Mouse (Mus musculus): ENCODE results near the gene Anapc15.

Gene Anapc15

DNA sequence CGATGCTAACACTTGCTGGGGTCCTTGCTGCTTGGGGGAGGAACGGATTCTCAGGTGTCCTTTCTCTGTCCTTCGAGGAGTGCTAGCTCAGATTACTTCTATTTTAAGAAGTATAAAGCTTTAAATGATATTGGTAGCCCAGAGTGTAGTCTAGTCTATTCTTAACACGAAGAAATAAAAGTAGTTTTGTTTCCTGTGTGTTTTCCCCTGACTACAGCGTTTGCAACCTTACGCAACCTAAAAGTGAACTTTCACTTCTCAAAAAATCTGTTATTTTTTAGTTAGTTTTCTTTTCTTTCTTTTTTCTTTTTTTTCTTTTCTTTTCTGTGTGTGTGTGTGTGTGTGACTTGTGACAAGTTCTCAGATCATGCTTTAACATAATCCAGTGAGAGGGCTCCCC, 11.8 kb upstream of the Anapc15 start:
- DNase-seq: no peak

DNA sequence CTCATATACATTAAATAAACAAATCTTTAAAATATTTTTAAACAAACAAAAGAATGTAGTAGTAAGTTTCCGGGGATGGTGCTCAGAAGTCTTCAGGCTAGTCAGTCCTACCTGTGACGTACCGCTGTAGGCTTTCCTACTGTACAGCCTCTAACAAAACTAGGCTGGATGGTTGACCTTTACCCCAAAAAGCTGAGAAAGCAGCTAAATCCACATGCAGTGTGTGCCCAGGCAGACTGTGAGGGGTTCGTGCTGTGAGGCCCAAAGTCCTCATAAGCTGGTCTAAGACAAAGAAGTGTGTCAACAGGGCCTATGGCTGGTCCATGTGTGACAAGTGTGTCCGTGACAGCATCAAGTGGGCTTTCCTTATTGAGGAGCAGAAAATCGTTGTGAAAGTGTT, 10.7 kb upstream of the Anapc15 start:
- no peak for DNase-seq

DNA sequence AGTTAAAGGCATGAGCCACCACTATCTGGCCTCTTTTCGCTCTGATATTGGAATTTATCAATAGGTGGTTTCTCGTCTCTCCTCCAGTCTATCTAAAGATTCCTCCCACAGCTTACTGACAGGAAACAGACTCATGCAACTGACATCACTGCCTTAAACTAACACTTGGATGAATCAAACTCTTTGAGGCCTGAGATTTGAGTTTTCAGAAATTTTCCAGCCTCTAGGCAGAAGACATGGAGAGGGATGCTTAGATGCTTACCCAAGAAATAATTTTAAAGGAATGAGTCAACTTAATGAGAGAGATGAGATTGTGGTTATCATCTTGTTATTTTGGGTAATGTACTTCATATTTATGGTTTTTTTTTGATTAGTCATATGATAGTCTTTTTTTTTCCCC, 9.7 kb upstream of the Anapc15 start:
- DNase-seq: no peak

DNA sequence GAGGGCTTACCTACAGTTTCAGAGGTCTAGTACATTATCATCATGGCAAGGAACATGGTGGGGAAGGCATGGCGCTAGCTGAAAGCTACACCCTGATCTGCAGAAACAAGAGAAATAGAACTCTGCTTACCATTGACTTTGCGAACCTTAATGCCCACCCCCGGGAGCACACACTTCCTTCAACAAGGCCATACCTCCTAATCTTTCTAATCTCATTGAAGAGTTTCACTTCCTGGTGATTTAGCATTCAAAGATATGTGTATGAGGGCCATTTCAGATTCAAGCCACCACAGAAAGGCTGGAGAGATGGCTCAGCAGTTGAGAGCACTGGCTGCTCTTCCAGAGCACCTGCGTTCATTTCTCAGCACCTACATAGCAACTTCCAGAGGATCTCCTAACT, 6.4 kb upstream of the Anapc15 start, which contains the start of gene Folr2:
Gene Folr2, minus strand, starts transcription at position 101 of the 400 bp plus-strand sequence.
- DNase-seq: no peak

DNA sequence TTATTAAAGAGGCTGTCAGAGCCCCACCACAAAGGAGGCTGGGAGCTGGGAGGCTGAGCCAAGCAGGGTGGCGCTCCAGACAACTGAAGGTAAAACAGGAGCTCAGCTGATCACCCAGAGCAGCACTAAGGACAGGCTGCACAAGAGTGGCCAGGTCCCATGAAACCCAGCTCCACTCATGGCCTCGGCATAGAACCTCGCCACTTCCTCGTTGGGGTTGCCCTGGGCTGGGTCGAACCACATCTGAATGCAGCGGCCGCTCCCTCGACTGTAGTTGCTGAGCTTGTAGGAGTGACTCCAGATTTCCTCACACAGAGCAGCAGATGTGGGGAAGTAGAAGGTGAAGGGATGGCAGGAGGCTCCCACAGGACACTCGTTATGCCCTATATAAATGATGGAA, 5.2 kb upstream of the Anapc15 start:
- DNase-seq: peak in 1 of 2 experiments; percentile 20

DNA sequence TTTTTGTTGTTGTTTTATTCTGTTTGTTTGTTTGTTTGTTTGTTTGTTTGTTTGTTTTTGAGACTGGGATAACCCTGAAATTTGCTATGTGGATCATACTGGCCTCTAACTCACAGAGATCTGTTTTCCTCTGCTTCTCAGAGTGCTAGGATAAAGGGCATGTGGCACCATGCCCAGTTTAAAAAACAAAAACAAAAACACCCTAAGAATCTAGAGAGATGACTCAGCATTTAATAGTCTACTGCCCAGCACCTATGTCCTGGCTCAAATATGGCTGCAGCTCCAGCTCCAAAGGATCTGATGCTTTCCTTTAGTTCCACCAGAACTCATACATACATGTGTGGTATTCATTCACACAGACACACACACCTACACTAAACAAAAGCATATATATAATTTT, 2.5 kb upstream of the Anapc15 start:
- no peak for DNase-seq

DNA sequence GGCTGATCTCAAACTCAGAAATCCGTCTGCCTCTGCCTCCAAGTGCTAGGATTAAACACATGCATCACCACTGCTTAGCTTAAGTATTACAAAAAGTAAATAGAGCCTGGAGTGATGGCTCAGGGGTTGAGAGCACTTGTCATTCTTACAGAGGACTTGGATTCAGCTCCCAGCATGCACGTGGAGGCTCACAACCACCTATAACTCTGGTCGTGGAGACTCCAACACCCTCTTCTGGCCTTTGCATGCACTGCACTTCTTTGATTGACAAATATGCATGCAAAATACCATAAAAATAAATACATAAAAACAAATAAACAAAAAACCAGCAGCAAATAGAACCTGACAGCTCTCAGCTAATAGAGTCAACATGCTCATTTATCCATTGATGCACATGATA, 1.2 kb upstream of the Anapc15 start:
- no peak for DNase-seq

DNA sequence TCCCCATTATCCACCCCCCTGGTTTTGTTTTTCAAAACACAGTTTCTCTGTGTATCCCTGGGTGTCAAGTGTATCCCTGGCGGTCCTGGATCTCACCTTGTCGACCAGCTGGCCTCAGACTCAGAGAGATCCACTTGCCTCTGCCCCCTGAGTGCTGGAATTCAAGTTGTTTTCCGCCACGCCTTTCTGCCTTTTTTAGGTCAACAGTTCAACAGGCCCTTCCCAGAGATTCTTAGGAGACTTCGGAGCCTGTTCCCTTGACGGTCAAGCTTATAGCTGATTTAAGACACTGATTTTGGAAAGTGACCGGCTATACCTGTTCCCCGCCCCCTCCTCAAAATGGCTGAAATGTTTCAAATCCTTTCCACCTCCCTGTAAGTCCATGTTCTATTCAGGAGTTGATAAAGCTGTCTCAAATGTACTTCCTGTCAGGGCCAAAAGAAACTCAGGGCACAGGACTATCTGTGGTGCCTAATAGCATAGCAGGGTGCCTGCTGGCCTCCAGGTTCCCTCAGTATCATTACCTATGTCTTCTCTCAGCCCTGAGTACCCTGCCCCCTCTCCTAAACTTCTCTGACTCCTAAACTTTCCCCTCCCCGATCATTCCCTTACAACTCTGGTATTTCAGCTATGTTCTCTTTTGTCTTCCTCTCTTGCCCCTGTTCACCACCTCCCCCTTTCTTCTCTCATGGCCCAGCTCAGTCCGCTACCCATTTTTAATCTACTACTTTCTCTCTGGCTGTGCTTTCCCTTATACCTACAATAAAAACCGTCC, 3.2 kb downstream of the Anapc15 start:
- DNase-seq: no peak

DNA sequence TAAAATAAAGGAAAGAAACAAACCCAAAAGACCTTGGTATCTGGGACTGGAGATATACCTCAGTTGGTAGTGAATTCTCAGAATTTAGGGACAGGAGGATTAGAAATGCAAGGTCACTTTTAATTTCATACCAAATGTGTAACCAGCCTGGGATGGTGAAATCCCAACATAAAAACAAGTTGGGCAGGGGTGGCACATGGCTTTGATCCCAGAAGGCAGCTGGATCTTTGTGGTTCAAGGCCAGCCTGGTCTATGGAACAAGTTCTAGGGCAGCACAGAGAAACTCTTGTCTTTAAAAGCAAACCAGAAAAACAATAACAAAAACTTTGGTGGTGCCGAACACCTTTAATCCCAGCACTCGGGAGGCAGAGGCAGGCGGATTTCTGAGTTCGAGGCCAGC, 4.0 kb downstream of the Anapc15 start:
- DNase-seq: no peak

DNA sequence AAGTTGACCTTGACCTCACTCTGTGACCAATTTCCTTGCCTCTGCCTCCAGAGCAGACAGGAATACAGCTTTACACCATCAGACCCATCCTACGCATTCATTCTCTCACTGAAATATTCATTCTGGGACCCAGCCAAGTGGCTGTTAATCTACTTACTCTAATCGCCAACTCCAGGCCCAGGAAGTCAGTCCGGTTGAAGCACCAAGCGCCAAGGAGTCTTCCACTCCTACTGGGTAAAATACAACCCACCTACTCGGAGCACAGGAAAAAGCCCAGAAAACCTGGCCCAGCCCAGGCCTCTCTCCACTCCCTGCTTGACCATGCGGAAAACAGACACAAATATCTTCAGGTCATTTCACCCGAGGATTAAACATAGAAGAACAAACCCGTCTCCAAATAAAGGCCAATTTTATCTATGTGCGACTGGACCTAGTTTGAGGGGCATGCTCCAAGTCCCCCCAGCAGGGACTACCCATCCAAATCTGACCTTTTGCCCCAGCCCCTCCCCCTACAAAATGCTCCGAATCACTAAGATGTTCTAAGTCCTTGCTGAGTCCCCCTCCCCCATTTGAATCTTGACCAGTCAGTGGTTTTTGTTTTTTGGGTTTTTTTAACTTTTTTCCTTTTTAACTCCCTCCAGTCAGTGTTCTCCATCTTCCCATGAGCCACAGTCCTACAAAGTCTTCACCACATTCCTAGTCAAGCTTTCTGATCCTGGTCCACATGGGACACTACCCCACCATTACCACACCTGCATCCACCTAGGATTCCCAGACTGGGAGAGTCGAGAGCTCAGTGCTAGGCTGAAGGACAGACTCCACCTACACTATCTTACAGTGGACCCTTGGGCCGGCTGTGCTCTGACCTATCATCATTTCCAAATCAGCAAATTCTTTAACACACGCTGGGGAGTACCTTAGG, 5.0 kb downstream of the Anapc15 start:
- DNase-seq: peak; percentile 30 to 54

DNA sequence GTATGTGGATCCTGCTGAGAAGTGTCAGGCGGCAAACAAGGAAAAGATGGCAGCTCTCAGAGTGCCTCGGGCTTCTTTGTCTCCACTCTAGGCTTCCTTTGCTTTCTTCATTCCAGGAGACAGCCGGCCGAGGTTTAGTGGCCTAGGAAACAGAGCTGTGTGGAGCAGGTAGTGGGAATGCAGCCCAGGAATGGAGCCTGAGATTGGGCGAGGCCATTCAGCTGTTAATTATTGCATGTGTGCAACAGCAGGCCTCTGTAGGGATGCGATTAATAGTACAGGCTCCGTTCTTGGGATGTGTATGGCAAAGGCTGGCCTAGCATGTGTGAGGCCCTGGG, 5.6 kb downstream of the Anapc15 start:
- peak; percentile 20 to 31 for DNase-seq

DNA sequence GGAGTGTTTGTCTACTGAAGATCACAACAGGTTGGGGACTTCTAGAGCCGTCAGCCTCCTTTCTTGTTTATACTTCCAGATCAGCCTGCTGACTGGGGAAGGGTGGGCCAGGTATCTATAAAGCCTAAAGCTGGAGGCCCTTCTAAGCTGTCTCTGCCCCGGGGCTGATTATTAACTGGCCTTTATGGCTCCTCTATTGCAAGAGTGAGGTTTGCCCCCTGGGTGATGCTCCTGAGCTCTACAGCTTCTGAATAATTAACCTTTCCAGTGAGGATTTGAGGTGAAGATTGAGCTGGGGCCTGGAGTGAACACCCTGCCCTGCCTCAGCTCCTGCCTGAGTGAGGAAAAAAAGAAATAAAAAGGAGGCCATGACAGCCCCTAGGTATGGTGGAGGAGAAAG, 7.1 kb downstream of the Anapc15 start, which contains the start of gene Folr1:
Gene Folr1, minus strand, starts transcription at position 160 of the 400 bp plus-strand sequence.
- DNase-seq: peak; percentile 34 to 57

DNA sequence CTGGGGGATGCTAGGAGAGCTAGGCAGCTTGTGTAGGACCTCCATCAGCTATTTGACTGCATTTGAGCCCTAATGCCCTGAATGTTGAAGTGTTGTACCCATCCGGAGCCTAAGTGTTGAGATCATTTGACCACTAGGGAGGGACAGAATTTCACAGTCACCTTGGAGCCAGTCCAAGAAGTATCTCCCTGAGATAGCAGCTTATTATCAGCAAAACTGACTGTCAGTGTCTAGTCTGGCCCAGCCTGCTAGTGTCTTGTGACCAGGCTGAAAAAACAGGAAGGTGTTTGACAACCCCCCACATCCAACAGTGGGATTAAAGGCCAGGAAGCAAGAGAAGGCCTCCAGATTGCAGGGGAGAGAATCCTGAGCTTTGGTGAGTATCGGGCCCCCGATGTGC, 7.8 kb downstream of the Anapc15 start:
- DNase-seq: peak in 1 of 2 experiments; percentile 15

DNA sequence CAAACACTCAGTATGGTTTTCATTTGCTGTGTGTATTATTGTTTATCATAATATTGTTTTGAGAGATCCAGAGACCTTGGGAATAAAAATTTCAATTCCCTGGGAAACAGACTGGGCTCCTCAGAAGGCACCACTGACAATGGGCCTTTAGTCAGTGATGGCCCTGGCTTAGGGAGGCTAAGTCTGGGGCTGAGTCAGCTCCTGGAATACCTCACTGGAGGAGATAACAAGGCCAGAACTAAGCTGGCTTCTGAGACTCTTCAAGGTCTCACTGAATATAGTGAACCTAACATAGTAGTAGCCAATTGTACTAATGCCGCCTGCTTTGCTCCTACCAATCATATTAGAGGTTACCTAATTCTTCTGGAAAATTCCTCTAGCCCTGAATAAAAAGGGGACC, 12.5 kb downstream of the Anapc15 start:
- DNase-seq: no peak

DNA sequence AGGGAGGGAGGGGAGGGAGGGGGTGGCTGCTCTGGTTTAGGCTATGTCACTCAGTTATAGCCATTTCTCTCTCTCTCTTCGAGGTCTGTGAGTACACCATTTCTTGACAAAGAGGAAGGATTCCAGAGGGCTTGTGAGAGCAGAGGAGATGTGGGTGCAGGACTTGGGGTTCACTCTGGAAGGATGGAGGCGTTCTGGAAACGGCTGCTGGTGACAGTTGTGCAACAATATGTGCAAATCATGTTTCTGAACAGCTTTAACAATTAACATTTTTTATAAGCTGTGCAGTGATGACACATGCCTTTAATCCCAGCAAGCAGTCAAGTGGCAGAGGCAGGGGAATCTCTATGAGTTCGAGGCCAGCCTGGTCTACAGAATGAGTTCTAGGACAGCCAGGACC, 17.3 kb downstream of the Anapc15 start:
- no peak for DNase-seq

DNA sequence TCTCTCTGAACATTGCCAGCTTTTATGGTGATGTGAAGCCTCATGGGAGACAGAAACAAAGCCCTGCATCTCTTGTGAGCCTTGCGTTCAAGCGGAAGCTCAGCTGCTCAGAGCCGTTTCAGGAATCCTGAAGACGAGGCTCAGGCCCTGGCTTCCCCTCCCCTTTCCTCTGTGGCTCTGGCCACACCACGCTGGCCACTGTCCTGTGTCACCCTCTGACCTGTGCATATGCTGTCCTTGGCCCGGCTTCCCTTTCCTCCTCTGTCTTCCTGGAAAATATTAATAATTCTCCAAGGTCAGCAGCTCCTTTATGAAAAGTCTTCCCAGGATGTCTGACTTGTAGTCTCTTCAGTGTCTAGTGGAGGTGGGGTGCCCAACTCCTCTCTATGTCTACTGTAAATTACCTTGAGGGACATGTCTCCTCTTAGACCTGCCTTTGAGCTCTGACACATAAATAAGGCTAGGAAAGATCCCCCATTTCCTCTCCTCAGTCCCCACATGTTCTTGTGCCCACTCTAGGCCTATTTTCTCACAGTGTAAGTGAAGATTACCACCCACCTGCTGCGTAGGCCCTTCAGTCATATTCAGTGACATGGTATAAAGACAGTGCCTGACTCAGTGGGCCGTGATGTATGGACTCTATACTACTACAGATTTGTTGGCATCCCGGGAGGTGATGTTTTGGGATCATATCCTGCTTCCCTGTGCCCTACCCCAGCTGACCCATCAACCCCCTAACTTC, 19.1 kb downstream of the Anapc15 start:
- DNase-seq: peak; percentile 45 to 62

DNA sequence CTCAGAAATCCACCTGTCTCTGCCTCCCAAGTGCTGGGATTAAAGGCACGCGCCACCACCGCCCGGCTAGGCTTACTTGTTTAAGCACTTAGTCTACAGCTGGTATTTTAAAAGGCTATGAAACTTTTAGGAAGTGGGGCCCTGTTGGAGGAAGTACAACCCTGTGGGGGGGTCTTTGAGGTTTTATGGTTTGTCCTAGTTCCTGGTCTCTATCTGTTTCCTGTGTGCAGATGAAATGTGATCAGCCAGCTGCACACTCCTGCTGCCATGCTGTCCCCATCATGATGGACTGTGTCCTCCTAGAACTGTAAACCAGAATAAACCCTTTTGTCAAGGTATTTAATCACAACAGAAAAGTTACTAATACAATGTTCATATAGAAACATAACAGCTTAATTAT, 20.6 kb downstream of the Anapc15 start:
- DNase-seq: no peak

DNA sequence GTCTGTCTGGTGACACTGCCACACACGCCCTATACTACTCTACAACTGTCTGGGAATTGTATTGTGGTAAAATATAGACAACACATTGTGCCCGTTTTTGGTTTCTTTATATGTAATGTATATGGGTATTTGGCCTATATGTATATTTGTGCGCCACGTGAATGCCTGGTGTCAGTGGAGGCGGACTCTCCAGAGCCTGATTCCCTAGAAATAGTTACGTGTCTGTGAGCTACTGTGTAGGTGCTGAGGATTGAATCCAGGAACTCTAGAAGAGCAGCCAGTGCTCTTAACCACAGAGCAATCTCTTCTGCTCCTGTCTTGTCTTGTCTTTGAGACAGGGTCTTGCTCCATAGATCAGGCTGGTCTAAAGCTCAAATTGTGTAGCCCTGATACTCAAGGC, 22.8 kb downstream of the Anapc15 start:
- DNase-seq: no peak

DNA sequence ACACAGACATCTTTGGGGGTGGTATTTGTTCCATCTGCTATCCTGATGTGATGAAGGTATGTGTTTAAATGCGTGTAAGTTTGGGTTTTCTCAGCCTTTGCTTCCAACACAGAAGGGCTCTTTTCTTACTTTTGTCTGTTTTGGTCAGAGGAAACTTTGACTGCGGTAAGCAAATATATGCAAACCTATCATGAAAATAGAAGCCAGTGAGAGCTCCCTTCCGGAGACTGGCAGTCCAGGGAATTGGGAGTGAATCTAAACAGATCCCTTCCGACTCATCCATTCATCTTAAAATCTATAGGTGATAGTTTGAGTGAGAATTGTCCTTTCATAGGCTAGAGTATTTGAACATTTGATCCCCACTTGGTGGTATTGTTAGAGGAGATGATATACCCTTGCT, 24.9 kb downstream of the Anapc15 start:
- no peak for DNase-seq

DNA sequence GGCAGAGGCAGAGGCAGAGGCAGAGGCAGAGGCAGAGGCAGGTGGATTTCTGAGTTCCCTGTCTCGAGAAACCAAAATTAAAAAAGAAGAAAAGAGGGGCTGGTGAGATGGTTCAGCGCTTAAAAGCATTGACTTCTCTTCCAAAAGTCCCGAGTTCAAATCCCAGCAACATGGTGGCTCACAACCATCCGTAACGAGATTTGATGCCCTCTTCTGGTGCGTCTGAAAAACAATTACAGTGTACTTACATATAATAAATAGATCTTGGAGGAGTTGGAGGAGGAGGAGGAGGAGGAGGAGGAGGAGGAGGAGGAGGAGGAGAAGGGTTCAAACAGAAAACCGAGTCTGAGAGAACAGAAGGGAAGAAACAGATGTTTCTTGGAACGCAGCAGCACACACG, 32.2 kb downstream of the Anapc15 start:
- DNase-seq: no peak

DNA sequence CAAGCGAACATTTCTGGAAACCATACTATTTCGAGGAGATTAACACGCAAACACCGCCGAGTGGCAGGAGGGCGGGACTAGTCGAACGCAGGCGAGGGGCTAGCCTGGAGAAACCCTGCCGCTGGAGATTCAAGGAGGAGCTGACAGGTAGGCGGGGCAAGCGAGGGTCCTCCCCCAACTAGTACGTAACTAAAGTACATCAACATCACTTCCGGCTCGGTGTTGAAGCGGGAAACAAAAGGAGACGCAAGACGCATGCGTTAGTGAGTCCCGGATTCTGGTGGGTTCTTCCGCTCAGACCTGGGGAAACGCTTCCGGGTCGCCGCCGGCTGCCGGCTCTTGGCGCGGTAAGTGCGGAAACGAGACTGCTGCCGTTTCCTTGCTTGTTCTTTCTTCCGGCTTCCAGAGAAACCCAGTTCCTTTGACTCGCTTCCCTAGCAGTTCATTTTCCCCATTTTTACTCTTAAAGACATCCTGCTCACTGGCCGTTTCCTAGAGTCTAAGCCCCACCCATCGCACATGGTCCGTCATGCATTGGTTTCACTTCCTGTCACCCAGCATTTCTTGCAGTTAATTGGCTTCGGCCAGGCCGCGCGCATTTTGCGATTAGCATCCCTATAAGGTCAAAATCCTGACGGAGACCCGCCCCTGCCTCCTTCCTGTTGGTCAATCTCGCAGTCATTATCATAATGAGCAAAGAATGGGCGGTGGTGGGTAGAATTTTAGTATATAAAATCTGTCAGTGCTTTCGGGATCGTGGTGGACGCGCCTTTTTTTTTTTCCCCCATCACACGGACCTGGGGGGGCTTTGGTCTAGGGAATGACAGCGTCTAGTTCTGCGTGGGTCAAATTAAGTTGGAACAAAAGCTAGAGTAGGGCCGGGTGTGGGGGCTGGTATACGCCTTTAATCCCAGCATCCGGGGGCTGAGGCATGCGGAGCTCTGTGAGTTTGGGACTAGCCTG, 32.9 kb downstream of the Anapc15 start:
- peak; percentile 95 to 98 for DNase-seq

Measured in kidney, postnatal 4 days (tissue).